Mouse (Mus musculus): ENCODE results near the gene Olfr747. TPM values are rescaled to one million over a fixed set of nuclear protein-coding genes. Genes with fewer than 3 reads are reported as not detected.
"Not testable (repeated sequence)": the region's sequence is repeated elsewhere in the genome, so short reads cannot be mapped to it uniquely, and the experiment has no call there.

Gene Olfr747
- not detected in 2 replicates for polyA plus RNA-seq (2014; fragmentation: Nextera tagmentation; extraction: Ambion mirVana)

GRCm38 (mm10) chr14:50693106-50693505 is at the start of gene Olfr747:
Olfr747 (minus strand) TSS chr14:50693206.
- Histone ChIP-seq H3K27ac (ENCODE audit: low read depth, low read length) (no peak within 1 kb of the TSS), H3K27me3 (ENCODE audit: control insufficient read depth, insufficient read depth, low read length) (no peaks in the 10 kb centered on the region), H3K4me1 (ENCODE audit: control insufficient read depth, insufficient read depth, low read length) (no peaks in the 10 kb centered on the region), H3K4me3 (ENCODE audit: low read depth, low read length) (no peak within 1 kb of the TSS), H3K36me3 (ENCODE audit: control insufficient read depth, insufficient read depth, low read length) (no peaks in the 10 kb centered on the region), H3K9ac (ENCODE audit: low read length) (no peak within 1 kb of the TSS), H3K9me3 (ENCODE audit: control insufficient read depth, low read length) (no peaks in the 10 kb centered on the region), H3K4me2 (ENCODE audit: low read depth) (no peak within 1 kb of the TSS)
- DNase-seq (ENCODE audit: low spot score) (no peak), ATAC-seq (ENCODE audit: insufficient read depth, low FRiP score, low TSS enrichment) (no peak)
- WGBS = 89% methylated on average over 3 of the region's 3 CpGs

- no peak overlapping the region for H3K4me2 ChIP-seq (ENCODE audit: low read depth)
- H3K4me3 ChIP-seq (ENCODE audit: low read depth, low read length) = no peak overlapping the region
- H3K9me3 ChIP-seq (ENCODE audit: control insufficient read depth, low read length) = no peaks in the 10 kb centered on the region
- H3K27me3 ChIP-seq (ENCODE audit: control insufficient read depth, insufficient read depth, low read length) = no peaks in the 10 kb centered on the region
- H3K27ac ChIP-seq (ENCODE audit: low read depth, low read length) = no peak overlapping the region
- no peaks in the 10 kb centered on the region for H3K4me1 ChIP-seq (ENCODE audit: control insufficient read depth, insufficient read depth, low read length)
- DNase-seq (ENCODE audit: low spot score) = no peak
- H3K9ac ChIP-seq (ENCODE audit: low read length) = no peak overlapping the region
- no peaks in the 10 kb centered on the region for H3K36me3 ChIP-seq (ENCODE audit: control insufficient read depth, insufficient read depth, low read length)
- no peak for ATAC-seq (ENCODE audit: insufficient read depth, low FRiP score, low TSS enrichment)
- 79% methylated on average over 2 of the region's 2 CpGs for WGBS
Observed at GRCm38 (mm10) chr14:50741584-50741983, 48.6 kb upstream of the Olfr747 start.

GRCm38 (mm10) chr14:50740334-50740733 is 47.3 kb upstream of the Olfr747 start:
- no peaks in the 10 kb centered on the region for H3K9me3 ChIP-seq (ENCODE audit: control insufficient read depth, low read length)
- no peaks in the 10 kb centered on the region for H3K27me3 ChIP-seq (ENCODE audit: control insufficient read depth, insufficient read depth, low read length)
- H3K4me3 ChIP-seq (ENCODE audit: low read depth, low read length) = no peak overlapping the region
- H3K36me3 ChIP-seq (ENCODE audit: control insufficient read depth, insufficient read depth, low read length) = no peaks in the 10 kb centered on the region
- no peak overlapping the region for H3K4me2 ChIP-seq (ENCODE audit: low read depth)
- 83% methylated on average over 2 of the region's 2 CpGs for WGBS
- no peaks in the 10 kb centered on the region for H3K4me1 ChIP-seq (ENCODE audit: control insufficient read depth, insufficient read depth, low read length)
- ATAC-seq (ENCODE audit: insufficient read depth, low FRiP score, low TSS enrichment) (no peak), DNase-seq (ENCODE audit: low spot score) (no peak)
- H3K27ac ChIP-seq (ENCODE audit: low read depth, low read length) = no peak overlapping the region
- H3K9ac ChIP-seq (ENCODE audit: low read length) = no peak overlapping the region

GRCm38 (mm10) chr14:50722371-50722770 is 29.4 kb upstream of the Olfr747 start:
- H3K4me3 ChIP-seq (ENCODE audit: low read depth, low read length); H3K4me2 ChIP-seq (ENCODE audit: low read depth); DNase-seq (ENCODE audit: low spot score); H3K9ac ChIP-seq (ENCODE audit: low read length); H3K9me3 ChIP-seq (ENCODE audit: control insufficient read depth, low read length); H3K4me1 ChIP-seq (ENCODE audit: control insufficient read depth, insufficient read depth, low read length); H3K36me3 ChIP-seq (ENCODE audit: control insufficient read depth, insufficient read depth, low read length); ATAC-seq (ENCODE audit: insufficient read depth, low FRiP score, low TSS enrichment); H3K27me3 ChIP-seq (ENCODE audit: control insufficient read depth, insufficient read depth, low read length); H3K27ac ChIP-seq (ENCODE audit: low read depth, low read length): not testable (repeated sequence)
- WGBS = 87% methylated on average over 3 of the region's 4 CpGs

DNA sequence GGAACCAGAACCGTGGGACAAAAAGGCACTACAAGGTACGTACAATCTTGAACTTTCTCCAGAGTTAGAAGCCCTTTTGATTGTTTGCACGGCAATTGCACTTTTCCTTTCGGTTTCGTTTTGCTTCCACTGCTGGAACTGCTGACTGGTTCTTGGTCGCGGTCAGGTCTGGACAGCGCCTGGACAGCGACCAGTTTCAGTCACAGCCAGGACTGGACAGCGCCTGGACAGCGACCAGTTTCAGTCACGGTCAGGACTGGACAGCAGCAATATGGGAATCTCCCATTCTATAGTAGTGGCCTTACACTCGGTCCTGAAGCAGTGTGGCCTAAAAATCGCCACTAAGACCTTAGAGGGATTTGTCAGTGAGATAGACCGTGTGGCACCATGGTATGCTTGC is 26.9 kb upstream of the Olfr747 start:
- H3K9me3 ChIP-seq (ENCODE audit: control insufficient read depth, low read length); H3K4me3 ChIP-seq (ENCODE audit: low read depth, low read length); DNase-seq (ENCODE audit: low spot score); H3K27ac ChIP-seq (ENCODE audit: low read depth, low read length); H3K4me1 ChIP-seq (ENCODE audit: control insufficient read depth, insufficient read depth, low read length); H3K27me3 ChIP-seq (ENCODE audit: control insufficient read depth, insufficient read depth, low read length); H3K4me2 ChIP-seq (ENCODE audit: low read depth); H3K36me3 ChIP-seq (ENCODE audit: control insufficient read depth, insufficient read depth, low read length); H3K9ac ChIP-seq (ENCODE audit: low read length); ATAC-seq (ENCODE audit: insufficient read depth, low FRiP score, low TSS enrichment): not testable (repeated sequence)
- WGBS = 94% methylated on average over 15 of the region's 15 CpGs

- Histone ChIP-seq H3K27me3 (ENCODE audit: control insufficient read depth, insufficient read depth, low read length) (no peaks in the 10 kb centered on the region), H3K4me3 (ENCODE audit: low read depth, low read length) (no peak within 1 kb of the TSS), H3K4me2 (ENCODE audit: low read depth) (no peak within 1 kb of the TSS), H3K27ac (ENCODE audit: low read depth, low read length) (no peak within 1 kb of the TSS), H3K9me3 (ENCODE audit: control insufficient read depth, low read length) (no peaks in the 10 kb centered on the region), H3K4me1 (ENCODE audit: control insufficient read depth, insufficient read depth, low read length) (no peaks in the 10 kb centered on the region), H3K9ac (ENCODE audit: low read length) (no peak within 1 kb of the TSS), H3K36me3 (ENCODE audit: control insufficient read depth, insufficient read depth, low read length) (no peaks in the 10 kb centered on the region)
- ATAC-seq (ENCODE audit: insufficient read depth, low FRiP score, low TSS enrichment) (no peak), DNase-seq (ENCODE audit: low spot score) (no peak)
- WGBS = 80% methylated on average over 1 of the region's 1 CpGs
Observed at GRCm38 (mm10) chr14:50707073-50707472, 14.1 kb upstream of the Olfr747 start, which contains the start of gene Olfr748. Olfr748 (plus strand) TSS chr14:50707373.

- Histone ChIP-seq H3K4me1 (ENCODE audit: control insufficient read depth, insufficient read depth, low read length) (no peaks in the 10 kb centered on the region), H3K27me3 (ENCODE audit: control insufficient read depth, insufficient read depth, low read length) (no peaks in the 10 kb centered on the region), H3K27ac (ENCODE audit: low read depth, low read length) (no peak within 1 kb of the TSS), H3K4me2 (ENCODE audit: low read depth) (no peak within 1 kb of the TSS), H3K4me3 (ENCODE audit: low read depth, low read length) (no peak within 1 kb of the TSS), H3K9ac (ENCODE audit: low read length) (no peak within 1 kb of the TSS), H3K9me3 (ENCODE audit: control insufficient read depth, low read length) (no peaks in the 10 kb centered on the region), H3K36me3 (ENCODE audit: control insufficient read depth, insufficient read depth, low read length) (no peaks in the 10 kb centered on the region)
- DNase-seq (ENCODE audit: low spot score) (no peak), ATAC-seq (ENCODE audit: insufficient read depth, low FRiP score, low TSS enrichment) (no peak)
Observed at GRCm38 (mm10) chr14:50646783-50647182, 46.2 kb downstream of the Olfr747 start, which contains the start of gene Olfr746. Olfr746 (plus strand) TSS chr14:50647083.

DNA sequence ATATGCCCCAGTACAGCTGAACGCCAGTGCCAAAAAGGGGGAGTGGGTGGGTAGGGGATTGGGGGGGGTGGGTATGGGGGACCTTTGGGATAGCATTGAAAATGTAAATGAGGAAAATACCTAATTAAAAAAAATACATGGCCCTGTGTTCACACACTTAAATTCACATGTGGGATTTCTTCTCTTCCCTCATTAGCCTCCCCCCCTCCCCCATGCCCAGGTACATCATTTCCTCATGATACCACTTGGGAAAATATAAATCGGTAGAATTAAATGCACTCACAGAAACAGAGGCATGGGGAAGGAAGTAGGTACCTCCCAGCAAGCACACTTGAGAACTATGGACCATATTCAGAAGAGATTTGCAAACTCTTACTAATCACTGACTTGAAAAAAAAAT is 53.9 kb downstream of the Olfr747 start, which contains the start of gene Olfr745:
Olfr745 (plus strand) TSS at position 301 of the 400 bp plus-strand sequence.
- DNase-seq (ENCODE audit: low spot score) (no peak), ATAC-seq (ENCODE audit: insufficient read depth, low FRiP score, low TSS enrichment) (no peak)
- H3K4me1 ChIP-seq (ENCODE audit: control insufficient read depth, insufficient read depth, low read length) = no peaks in the 10 kb centered on the region
- no peaks in the 10 kb centered on the region for H3K27me3 ChIP-seq (ENCODE audit: control insufficient read depth, insufficient read depth, low read length)
- no peak within 1 kb of the TSS for H3K4me3 ChIP-seq (ENCODE audit: low read depth, low read length)
- no peak within 1 kb of the TSS for H3K27ac ChIP-seq (ENCODE audit: low read depth, low read length)
- no peaks in the 10 kb centered on the region for H3K36me3 ChIP-seq (ENCODE audit: control insufficient read depth, insufficient read depth, low read length)
- no peak within 1 kb of the TSS for H3K9ac ChIP-seq (ENCODE audit: low read length)
- H3K9me3 ChIP-seq (ENCODE audit: control insufficient read depth, low read length) = no peaks in the 10 kb centered on the region
- 88% methylated on average over 2 of the region's 2 CpGs for WGBS
- no peak within 1 kb of the TSS for H3K4me2 ChIP-seq (ENCODE audit: low read depth)
